Comparison of ENCODE assay signal across 11 mouse cellular contexts in the genomic region with DNA sequence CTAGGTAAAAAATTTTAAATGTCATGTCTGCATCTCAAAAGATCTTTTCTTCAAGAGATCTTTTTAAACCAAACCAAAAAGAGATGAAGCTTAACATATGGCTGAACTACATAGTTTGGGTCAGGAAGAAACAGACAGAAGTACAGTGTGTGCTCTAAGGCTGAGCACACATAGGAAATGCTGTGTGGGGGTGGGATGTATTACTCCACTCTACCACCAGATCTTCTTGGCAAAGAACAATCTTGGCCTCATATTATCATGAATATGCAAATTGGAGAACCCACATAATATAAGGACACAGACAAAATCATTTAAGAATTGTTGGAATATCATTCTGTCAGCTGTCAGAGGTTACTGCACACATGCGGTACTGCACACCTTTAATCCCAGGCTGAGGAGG. TPM values are rescaled to one million over a fixed set of nuclear protein-coding genes. Genes with fewer than 3 reads are reported as not detected.
"Had no signal": no experiment of that assay in that cellular context is flagged by ENCODE, and none has a peak within 500 bp of the region (broad histone marks: within the 10 kb centered on the region; RNA-seq: fewer than 3 reads in every experiment).

No protein-coding gene starts in this region.

- H3K27me3 ChIP-seq: limb, embryonic 13.5 days; midbrain, embryonic 13.5 days had no signal

- H3K4me2 ChIP-seq: limb, embryonic 13.5 days; midbrain, embryonic 13.5 days had no signal

- H3K4me1 ChIP-seq: limb, embryonic 13.5 days; midbrain, embryonic 13.5 days had no signal

- H3K27ac ChIP-seq: limb, embryonic 13.5 days; liver, embryonic 14.5 days; midbrain, embryonic 13.5 days; stomach, postnatal 0 days had no signal

- H3K9me3 ChIP-seq: limb, embryonic 13.5 days; midbrain, embryonic 13.5 days had no signal

- DNase-seq: kidney, adult 18-20 months; kidney, postnatal 14 days; left cerebral cortex, postnatal 4 days; lung, adult 18-20 months; thymus, adult 18-20 months; thymus, postnatal 14 days had no signal

- ATAC-seq: midbrain, embryonic 13.5 days had no signal

- H3K4me3 ChIP-seq: limb, embryonic 13.5 days; midbrain, embryonic 13.5 days had no signal

- H3K9ac ChIP-seq: limb, embryonic 13.5 days; liver, embryonic 14.5 days; midbrain, embryonic 13.5 days had no signal

RNA-seq across cellular contexts. Expression of gene Tex14, which starts 19.2 kb away (rescaled TPM):
- total RNA-seq: megakaryocyte-erythroid progenitor cell, adult 5-6 weeks had no signal
